Mouse (Mus musculus): ENCODE data around the gene Nepro. TPM values are rescaled to one million over a fixed set of nuclear protein-coding genes. Genes with fewer than 3 reads are reported as not detected.

Gene Nepro
- 9.5 and 9.9 TPM in 2 replicates for polyA plus RNA-seq (2016; fragmentation: Nextera tagmentation; extraction: Ambion mirVana)

DNA sequence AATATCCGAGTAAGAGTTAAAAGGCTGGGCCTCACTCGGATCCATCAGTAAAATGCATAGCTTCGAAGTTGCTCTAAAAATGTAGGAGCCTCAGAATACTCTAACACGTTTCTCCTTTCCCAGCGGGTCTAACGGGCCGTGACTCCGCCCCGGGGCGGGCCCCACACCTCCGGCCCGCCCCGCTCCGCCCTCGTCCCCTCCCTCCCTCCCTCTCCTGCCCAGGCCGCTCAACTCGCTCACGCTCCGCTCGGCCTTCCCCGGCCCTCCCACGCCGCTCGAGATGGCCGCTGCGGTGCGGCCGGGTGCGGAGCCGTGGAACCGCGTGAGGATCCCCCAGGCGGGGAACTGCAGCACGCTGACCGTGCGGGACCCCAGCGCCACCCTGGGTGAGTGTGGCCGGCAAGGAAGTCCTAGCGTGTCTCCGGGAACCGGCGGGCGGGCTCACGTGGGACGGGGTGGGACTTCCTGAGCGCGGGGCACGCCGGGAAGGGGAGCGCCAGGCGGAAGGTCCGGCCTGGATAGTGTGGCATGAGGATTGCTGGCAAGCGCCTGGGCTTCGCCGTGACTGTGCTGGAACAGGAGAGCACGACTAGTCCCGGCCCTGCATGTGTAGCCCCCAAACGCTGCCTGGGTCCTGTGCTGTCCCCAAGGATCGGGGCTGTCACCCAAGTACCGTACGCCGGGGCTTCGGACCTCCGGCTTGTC, at the start of gene Nepro:
Gene Nepro, plus strand, starts transcription at position 219 of the 705 bp plus-strand sequence.
- under 1% methylated on average over 52 of the region's 64 CpGs for WGBS
- peak within 1 kb of the TSS; percentile 87 for H3K4me3 ChIP-seq

DNA sequence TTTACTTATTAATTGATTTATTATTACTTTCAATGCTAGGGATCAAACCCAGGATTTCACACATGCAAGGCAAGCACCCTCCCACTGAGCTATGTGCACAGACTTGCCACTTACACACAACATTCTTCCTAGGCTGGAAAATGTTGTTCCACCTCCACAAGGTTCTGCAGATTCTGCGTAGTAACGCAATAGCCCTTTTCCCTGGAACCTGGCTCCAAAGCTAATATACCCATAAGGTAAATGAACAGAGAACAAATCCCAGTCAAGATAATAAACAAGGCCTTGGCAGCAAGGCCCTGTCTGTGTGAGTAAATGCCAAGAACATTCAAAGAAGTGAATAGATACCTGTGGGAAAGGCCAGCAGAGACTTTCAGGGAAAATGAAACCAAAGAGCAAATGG, 47.7 kb upstream of the Nepro start:
- H3K36me3 ChIP-seq = no peaks in the 10 kb centered on the region
- 94% methylated on average over 2 of the region's 2 CpGs for WGBS
- no peak overlapping the region for H3K4me2 ChIP-seq (replicated peaks)
- no peaks in the 10 kb centered on the region for H3K27me3 ChIP-seq
- no peak overlapping the region for H3K9ac ChIP-seq (replicated peaks)
- H3K9me3 ChIP-seq = no peaks in the 10 kb centered on the region
- H3K4me3 ChIP-seq = no peak overlapping the region
- H3K4me1 ChIP-seq = peaks cover 59% of the 10 kb centered on the region
- ATAC-seq (ENCODE audit: low FRiP score, low read depth) = no peak
- H3K27ac ChIP-seq (replicated peaks) = no peak overlapping the region

More for the DNA sequence above, at the start of gene Nepro:
- peak; percentile 98 for ATAC-seq (ENCODE audit: low FRiP score, low read depth)
- peak within 1 kb of the TSS; percentile 76 for H3K9ac ChIP-seq (replicated peaks)
- no peaks in the 10 kb centered on the region for H3K27me3 ChIP-seq
- H3K4me1 ChIP-seq = peaks cover 12% of the 10 kb centered on the region
- no peaks in the 10 kb centered on the region for H3K9me3 ChIP-seq
- H3K36me3 ChIP-seq = peaks cover 21% of the 10 kb centered on the region
- H3K27ac ChIP-seq (replicated peaks) = peak within 1 kb of the TSS; percentile 85
- H3K4me2 ChIP-seq (replicated peaks) = peak within 1 kb of the TSS; percentile 74

DNA sequence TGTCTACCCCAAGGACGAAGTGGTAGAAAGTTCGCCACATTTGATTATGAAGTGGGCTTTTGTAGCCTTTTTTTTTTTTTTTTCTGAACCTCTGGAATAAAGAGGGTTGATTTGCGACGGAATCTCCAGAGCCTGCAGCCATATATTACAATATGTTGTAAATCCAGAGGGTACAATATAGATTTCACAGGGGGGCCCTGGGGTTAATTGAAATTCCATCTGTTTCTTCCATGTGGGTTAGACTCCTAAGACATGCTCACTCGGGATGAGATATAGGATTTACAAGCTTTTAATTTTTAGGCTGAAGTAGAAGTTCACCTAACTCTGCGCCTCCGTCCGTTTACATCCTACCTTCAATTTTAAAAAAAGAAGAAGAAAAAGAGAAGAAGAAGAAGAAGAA, 45.0 kb upstream of the Nepro start:
- H3K4me1 ChIP-seq = peaks cover 36% of the 10 kb centered on the region
- H3K9ac ChIP-seq (replicated peaks) = no peak overlapping the region
- WGBS = 28% methylated on average over 8 of the region's 8 CpGs
- H3K27me3 ChIP-seq = no peaks in the 10 kb centered on the region
- ATAC-seq (ENCODE audit: low FRiP score, low read depth) = peak; percentile 90
- peaks cover 9% of the 10 kb centered on the region; the same call in 1 of the 2 replicates for H3K36me3 ChIP-seq
- H3K4me2 ChIP-seq (replicated peaks) = peak overlapping the region; percentile 34
- H3K9me3 ChIP-seq = peaks cover 10% of the 10 kb centered on the region
- H3K4me3 ChIP-seq = no peak overlapping the region
- peak overlapping the region; percentile 91 for H3K27ac ChIP-seq (replicated peaks)

DNA sequence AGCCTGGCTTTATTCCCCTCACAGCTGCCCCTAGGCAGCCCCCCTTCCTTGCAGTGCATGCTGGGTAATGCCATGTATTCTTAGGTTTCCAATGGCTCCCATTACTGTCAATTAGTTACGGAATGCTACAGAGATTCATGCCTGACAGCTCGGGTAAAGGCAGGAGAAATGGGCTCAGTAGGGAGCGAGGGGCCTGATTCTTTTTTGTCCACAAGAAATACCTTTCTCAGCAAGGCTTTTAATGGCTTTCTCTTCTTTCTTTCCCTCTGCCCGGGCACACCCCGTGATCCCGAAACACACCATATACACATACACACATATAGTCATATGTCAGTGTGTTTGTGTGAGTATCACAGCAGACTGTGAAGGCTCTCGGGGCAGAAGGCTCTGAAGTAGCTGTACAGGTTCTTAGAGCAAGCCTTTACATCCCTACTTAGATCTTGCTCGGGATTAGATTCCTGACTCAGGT, 44.6 kb upstream of the Nepro start:
- Histone ChIP-seq H3K9me3 (peaks cover 10% of the 10 kb centered on the region), H3K4me2 (replicated peaks) (peak overlapping the region; percentile 34), H3K27me3 (no peaks in the 10 kb centered on the region), H3K4me3 (0 out of 2 replicates have a peak overlapping the region, but pooled peaks have one; percentile 1), H3K36me3 (peaks cover 9% of the 10 kb centered on the region; the same call in 1 of the 2 replicates), H3K9ac (replicated peaks) (no peak overlapping the region), H3K27ac (replicated peaks) (peak overlapping the region; percentile 91), H3K4me1 (peaks cover 40% of the 10 kb centered on the region)
- peak; percentile 95 for ATAC-seq (ENCODE audit: low FRiP score, low read depth)
- WGBS = 9% methylated on average over 8 of the region's 8 CpGs

DNA sequence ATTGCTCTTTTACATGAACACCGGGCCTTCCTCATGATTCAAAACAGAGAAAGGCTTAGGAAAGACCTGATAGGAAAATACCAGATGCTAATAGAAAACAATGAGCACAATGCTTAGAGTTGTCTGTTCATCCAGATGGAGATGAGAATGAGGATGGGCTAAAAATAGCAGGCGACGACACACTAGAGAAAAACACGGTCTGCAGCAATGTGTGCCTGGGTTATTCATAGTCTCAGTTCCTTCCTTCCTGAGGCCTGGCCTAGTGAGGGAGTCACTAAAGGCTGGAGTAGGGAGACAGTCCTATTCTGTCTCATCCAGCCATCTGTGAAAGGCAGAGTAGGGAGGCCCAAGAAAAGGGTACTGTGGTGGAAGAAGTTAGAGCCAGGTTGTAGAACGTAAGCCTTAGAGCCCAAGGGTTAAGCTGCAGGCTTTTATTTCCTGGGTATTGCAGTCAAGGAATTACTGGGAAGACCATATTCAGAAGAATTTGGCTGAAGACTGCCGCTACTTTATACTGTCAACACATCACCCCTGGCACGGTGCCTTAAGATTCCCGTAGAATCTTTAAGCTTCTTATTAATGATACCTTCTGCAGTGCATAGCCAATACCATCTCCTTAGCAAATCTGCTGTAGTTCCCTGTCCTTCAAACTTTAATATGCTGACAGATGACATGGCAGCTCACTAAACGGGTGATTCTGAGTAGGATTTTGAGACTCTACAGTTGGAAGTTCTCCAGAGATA, 43.2 kb upstream of the Nepro start:
- Histone ChIP-seq H3K27ac (replicated peaks) (peak overlapping the region; percentile 91), H3K9me3 (peaks cover 10% of the 10 kb centered on the region), H3K27me3 (0 out of 2 replicates have a peak, but pooled peaks cover 5% of the 10 kb centered on the region), H3K4me2 (replicated peaks) (no peak overlapping the region), H3K4me3 (no peak overlapping the region), H3K36me3 (peaks cover 9% of the 10 kb centered on the region; the same call in 1 of the 2 replicates), H3K9ac (replicated peaks) (no peak overlapping the region), H3K4me1 (peaks cover 47% of the 10 kb centered on the region)
- WGBS = 83% methylated on average over 9 of the region's 9 CpGs
- no peak for ATAC-seq (ENCODE audit: low FRiP score, low read depth)

DNA sequence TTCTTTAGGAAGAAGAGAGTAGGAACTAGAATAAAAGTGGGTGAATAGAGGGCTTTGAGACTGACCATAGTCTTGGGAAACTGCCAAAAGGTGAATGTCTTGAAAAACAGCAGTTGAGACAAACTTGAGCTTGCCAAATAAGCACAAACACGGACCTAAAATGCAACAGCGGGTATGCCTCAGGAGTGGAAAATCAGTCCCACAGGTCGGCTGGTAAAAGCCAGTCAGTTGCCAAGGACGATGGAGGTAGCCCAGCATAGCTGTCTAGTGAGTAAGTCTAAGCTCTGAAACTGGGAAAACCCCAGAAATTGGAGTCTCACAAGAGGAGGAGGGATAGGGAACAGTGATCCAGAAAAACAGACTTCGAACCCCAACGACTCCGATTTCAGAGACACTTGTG, 39.5 kb upstream of the Nepro start:
- 0 out of 2 replicates have a peak, but pooled peaks cover 5% of the 10 kb centered on the region for H3K27me3 ChIP-seq
- peaks cover 9% of the 10 kb centered on the region; the same call in 1 of the 2 replicates for H3K36me3 ChIP-seq
- H3K27ac ChIP-seq (replicated peaks) = no peak overlapping the region
- no peak overlapping the region for H3K9ac ChIP-seq (replicated peaks)
- H3K4me1 ChIP-seq = peaks cover 54% of the 10 kb centered on the region
- no peak overlapping the region for H3K4me2 ChIP-seq (replicated peaks)
- 87% methylated on average over 7 of the region's 7 CpGs for WGBS
- H3K4me3 ChIP-seq = no peak overlapping the region
- H3K9me3 ChIP-seq = peaks cover 10% of the 10 kb centered on the region
- ATAC-seq (ENCODE audit: low FRiP score, low read depth) = no peak

DNA sequence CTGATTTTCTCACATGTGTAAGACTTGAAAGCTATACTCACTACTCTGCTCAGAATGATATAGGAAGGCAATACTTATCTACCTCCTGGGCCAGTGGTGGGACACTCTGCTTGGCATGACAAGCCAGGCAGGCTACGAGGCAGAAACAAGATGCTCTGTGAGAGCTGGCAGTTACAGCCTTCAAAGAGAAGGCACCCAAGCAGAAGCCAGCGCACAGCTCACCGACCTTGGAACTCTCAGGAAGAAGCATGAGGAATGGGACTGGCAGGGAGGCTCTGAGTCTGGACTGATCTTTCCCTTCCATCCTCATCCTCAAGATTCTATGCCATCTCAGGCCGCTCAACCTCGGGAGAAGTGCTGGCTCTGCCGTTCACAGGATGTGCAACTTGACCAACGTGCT, 38.7 kb upstream of the Nepro start:
- H3K27ac ChIP-seq (replicated peaks) = no peak overlapping the region
- no peak overlapping the region for H3K4me3 ChIP-seq
- H3K36me3 ChIP-seq = peaks cover 9% of the 10 kb centered on the region; the same call in 1 of the 2 replicates
- ATAC-seq (ENCODE audit: low FRiP score, low read depth) = no peak
- H3K4me1 ChIP-seq = peaks cover 47% of the 10 kb centered on the region
- no peak overlapping the region for H3K4me2 ChIP-seq (replicated peaks)
- H3K9me3 ChIP-seq = peaks cover 10% of the 10 kb centered on the region
- H3K9ac ChIP-seq (replicated peaks) = no peak overlapping the region
- H3K27me3 ChIP-seq = 0 out of 2 replicates have a peak, but pooled peaks cover 5% of the 10 kb centered on the region
- 81% methylated on average over 7 of the region's 7 CpGs for WGBS

DNA sequence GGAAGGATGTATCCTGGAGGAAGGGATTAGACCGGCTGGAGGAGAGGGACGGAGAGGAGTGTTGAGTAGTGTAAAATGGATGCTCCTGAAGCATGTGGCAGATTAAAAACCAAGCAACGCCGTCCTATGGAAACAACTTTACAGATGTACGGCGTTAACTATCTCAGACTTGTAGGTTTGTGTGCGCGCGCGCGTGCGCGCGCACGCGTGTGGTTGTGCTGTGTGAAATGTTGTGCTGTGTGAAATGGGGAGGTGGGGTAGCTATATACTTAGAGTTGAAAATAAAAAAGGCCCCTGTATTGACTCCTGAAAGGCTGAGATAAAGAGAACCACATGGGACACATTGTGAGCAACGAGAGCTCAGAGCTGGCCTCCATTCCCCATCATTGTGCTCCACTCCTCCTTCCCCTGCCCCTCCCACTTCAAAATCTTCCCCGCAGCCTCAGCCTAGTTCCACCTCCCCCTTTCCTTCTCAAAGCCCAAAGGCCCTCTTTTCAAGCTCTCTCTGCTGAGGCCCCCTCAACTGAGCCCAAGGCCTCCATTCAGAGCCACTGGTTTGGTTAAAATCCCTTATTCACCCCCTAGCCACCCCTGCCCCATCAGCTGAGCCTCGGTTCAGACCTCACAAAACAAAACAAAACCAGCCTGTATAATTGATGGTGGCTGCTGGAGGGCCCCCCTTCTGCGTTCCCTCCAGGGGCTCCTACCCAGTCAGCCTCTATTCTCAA, 36.9 kb upstream of the Nepro start:
- peak overlapping the region; percentile 30 for H3K4me3 ChIP-seq
- H3K9ac ChIP-seq (replicated peaks) = 0 out of 2 replicates have a peak overlapping the region, but pooled peaks have one; percentile 24
- peak overlapping the region; percentile 92 for H3K27ac ChIP-seq (replicated peaks)
- ATAC-seq (ENCODE audit: low FRiP score, low read depth) = peak; percentile 96
- peak overlapping the region; percentile 51 for H3K4me2 ChIP-seq (replicated peaks)
- peaks cover 5% of the 10 kb centered on the region for H3K9me3 ChIP-seq
- peaks cover 40% of the 10 kb centered on the region for H3K4me1 ChIP-seq
- H3K27me3 ChIP-seq = peaks cover 8% of the 10 kb centered on the region; the same call in 1 of the 2 replicates
- 19% methylated on average over 20 of the region's 20 CpGs for WGBS
- peaks cover 6% of the 10 kb centered on the region; the same call in 1 of the 2 replicates for H3K36me3 ChIP-seq

DNA sequence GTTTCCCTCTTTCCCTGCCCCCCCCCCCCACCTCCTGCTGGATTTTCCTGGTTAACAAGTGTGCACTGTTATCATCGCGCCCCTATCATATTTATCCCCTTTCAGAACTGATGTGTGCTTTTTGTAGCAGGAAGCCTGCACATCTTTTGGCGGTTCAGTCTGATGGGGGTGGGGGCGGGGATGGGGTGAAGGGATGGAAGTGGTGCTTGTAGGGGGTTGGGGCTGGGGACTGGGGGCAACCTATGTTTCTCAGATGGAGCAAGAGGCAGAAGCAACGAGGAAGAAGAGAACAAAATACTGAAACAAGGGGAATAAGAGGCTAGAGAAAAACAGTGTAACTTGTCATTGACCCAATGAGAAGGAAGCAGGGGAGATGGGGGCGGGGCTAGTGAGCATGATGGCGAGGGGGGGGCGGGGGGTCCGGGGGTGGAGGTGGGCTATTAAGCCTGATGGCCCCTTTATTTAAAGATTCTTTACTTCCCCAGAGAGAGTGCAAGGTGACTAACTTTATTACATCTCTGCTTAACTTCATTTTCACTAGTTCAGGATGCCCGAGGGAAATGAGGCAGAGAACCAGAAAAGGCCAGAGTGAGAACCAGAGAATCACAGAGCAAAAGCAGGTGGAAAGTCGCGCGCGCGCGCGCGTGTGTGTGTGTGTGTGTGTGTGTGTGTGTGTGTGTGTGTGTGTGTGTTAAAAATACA, 36.2 kb upstream of the Nepro start:
- 0 out of 2 replicates have a peak, but pooled peaks have one; percentile 0 for ATAC-seq (ENCODE audit: low FRiP score, low read depth)
- Histone ChIP-seq H3K36me3 (no peaks in the 10 kb centered on the region), H3K27ac (replicated peaks) (peak overlapping the region; percentile 92), H3K4me3 (peak overlapping the region; percentile 30), H3K9me3 (no peaks in the 10 kb centered on the region), H3K4me1 (peaks cover 40% of the 10 kb centered on the region), H3K4me2 (replicated peaks) (peak overlapping the region; percentile 51), H3K9ac (replicated peaks) (0 out of 2 replicates have a peak overlapping the region, but pooled peaks have one; percentile 24), H3K27me3 (peaks cover 8% of the 10 kb centered on the region; the same call in 1 of the 2 replicates)
- 0% methylated on average over 18 of the region's 18 CpGs for WGBS

DNA sequence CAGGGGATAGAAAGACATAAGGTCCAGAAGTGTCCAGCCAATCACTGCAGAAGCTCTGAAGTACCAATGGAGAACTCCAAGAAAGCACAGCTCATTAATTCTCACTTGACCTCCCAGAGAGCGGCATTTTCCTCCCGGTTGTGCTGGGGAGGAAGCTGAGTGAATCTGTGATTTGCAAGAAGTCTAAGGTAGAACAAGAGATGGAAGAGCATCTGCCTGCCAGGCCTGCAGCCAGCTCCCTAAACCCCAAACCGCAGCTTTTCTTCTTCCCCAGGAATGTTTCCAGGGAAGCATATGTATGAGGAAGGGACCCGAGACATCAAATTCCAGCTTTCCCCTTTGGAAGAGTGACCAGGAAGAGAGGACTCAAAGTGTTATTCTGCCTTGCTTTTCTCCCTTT, 35.6 kb upstream of the Nepro start:
- H3K36me3 ChIP-seq = no peaks in the 10 kb centered on the region
- ATAC-seq (ENCODE audit: low FRiP score, low read depth) = no peak
- WGBS = 1% methylated on average over 4 of the region's 4 CpGs
- no peaks in the 10 kb centered on the region for H3K9me3 ChIP-seq
- peak overlapping the region; percentile 51 for H3K4me2 ChIP-seq (replicated peaks)
- H3K4me1 ChIP-seq = peaks cover 40% of the 10 kb centered on the region
- peaks cover 8% of the 10 kb centered on the region; the same call in 1 of the 2 replicates for H3K27me3 ChIP-seq
- peak overlapping the region; percentile 92 for H3K27ac ChIP-seq (replicated peaks)
- H3K9ac ChIP-seq (replicated peaks) = no peak overlapping the region; the same call in 1 of the 2 replicates
- peak overlapping the region; percentile 30; the same call in 1 of the 2 replicates for H3K4me3 ChIP-seq

DNA sequence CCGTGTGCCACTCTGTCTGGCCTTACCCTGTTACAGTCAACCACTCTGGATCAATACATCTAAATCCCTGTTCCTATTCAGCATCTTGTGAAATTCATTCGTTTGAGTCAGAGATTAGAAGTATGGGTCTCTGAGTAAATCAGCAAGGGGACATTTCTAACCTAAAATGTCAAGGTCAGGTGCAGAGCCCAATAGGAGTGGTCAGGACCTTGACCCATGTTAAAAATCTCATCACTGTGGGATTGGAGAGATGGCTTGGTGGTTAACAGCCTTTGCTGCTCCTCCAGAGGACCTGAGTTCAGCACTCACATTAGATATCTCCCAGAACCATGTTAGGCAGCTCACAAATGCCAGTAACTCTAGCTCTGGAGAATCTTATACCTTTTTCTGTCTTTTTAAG, 33.6 kb upstream of the Nepro start:
- Histone ChIP-seq H3K27ac (replicated peaks) (no peak overlapping the region), H3K4me1 (peaks cover 29% of the 10 kb centered on the region)
- 70% methylated on average over 2 of the region's 2 CpGs for WGBS

More for the DNA sequence above, 33.6 kb upstream of the Nepro start:
- peaks cover 4% of the 10 kb centered on the region; the same call in 1 of the 2 replicates for H3K27me3 ChIP-seq
- H3K4me2 ChIP-seq (replicated peaks) = no peak overlapping the region
- no peaks in the 10 kb centered on the region for H3K9me3 ChIP-seq
- ATAC-seq (ENCODE audit: low FRiP score, low read depth) = no peak
- H3K4me3 ChIP-seq = no peak overlapping the region
- H3K9ac ChIP-seq (replicated peaks) = no peak overlapping the region
- no peaks in the 10 kb centered on the region for H3K36me3 ChIP-seq

Data from midbrain, embryonic 12.5 days (tissue).